In genomic region chr6:49906456-49906855, GRCm38 (mm10) we compare ENCODE assay signal across 30 mouse cellular contexts.
DNase-seq lines count a peak whose midpoint lies in the region; ATAC-seq and TF ChIP-seq lines count a peak whose summit lies in the region.
"Had no signal": no experiment of that assay in that cellular context is flagged by ENCODE, and none has a peak within 500 bp of the region (broad histone marks: within the 10 kb centered on the region; RNA-seq: fewer than 3 reads in every experiment).

No protein-coding gene starts in this region.

- TF ChIP-seq EP300 in heart, postnatal 0 days (IDR thresholded peaks at IDR 0.05; ENCODE audit: low read depth), result no peak
- no peak for TF ChIP-seq EP300 in heart, adult 2 months (IDR thresholded peaks at IDR 0.05; ENCODE audit: insufficient read depth, low read depth, low read length)

- no peak overlapping the region for H3K4me2 ChIP-seq in heart, postnatal 0 days (ENCODE audit: low read depth, low read length)
- H3K4me2 ChIP-seq: embryonic facial prominence, embryonic 12.5 days; embryonic facial prominence, embryonic 15.5 days; heart, embryonic 12.5 days; heart, embryonic 15.5 days; hindbrain, embryonic 13.5 days; intestine, embryonic 15.5 days had no signal

- no peaks in the 10 kb centered on the region; the same call in 1 of the 2 replicates for H3K9me3 ChIP-seq in heart, postnatal 0 days (replicated peaks; ENCODE audit: control insufficient read depth, low read length)
- H3K9me3 ChIP-seq: embryonic facial prominence, embryonic 12.5 days; embryonic facial prominence, embryonic 15.5 days; G1E; heart, embryonic 15.5 days; hindbrain, embryonic 10.5 days; hindbrain, embryonic 13.5 days; intestine, embryonic 15.5 days had no signal

- H3K79me2 ChIP-seq in heart, adult 2 months (replicated peaks; ENCODE audit: control insufficient read depth, insufficient read depth, low read length), result no peaks in the 10 kb centered on the region

- H3K27ac ChIP-seq in heart, postnatal 0 days (ENCODE audit: low read depth), result no peak overlapping the region
- H3K27ac ChIP-seq in heart, adult 2 months, result no peak overlapping the region
- 0 out of 2 replicates have a peak overlapping the region, but pooled peaks have one; percentile 16 for H3K27ac ChIP-seq in kidney, adult 2 months (ENCODE audit: insufficient read depth, low read depth, low read length)
- H3K27ac ChIP-seq: embryonic facial prominence, embryonic 12.5 days; embryonic facial prominence, embryonic 15.5 days; gastrocnemius, adult 2 months; heart, embryonic 15.5 days; hindbrain, embryonic 10.5 days; hindbrain, embryonic 13.5 days; intestine, embryonic 15.5 days had no signal

- H3K4me3 ChIP-seq in heart, postnatal 0 days (ENCODE audit: low read depth, low read length), result no peak overlapping the region
- no peak overlapping the region for H3K4me3 ChIP-seq in heart, adult 2 months
- no peak overlapping the region for H3K4me3 ChIP-seq in kidney, adult 2 months (ENCODE audit: insufficient read depth, low read depth, low read length)
- H3K4me3 ChIP-seq: embryonic facial prominence, embryonic 12.5 days; embryonic facial prominence, embryonic 15.5 days; gastrocnemius, adult 2 months; heart, embryonic 12.5 days; heart, embryonic 15.5 days; hindbrain, embryonic 10.5 days; hindbrain, embryonic 13.5 days; intestine, embryonic 15.5 days had no signal

- H3K27me3 ChIP-seq in heart, postnatal 0 days (ENCODE audit: control insufficient read depth, insufficient read depth, low read length), result no peaks in the 10 kb centered on the region
- no peaks in the 10 kb centered on the region; the same call in 1 of the 2 replicates for H3K27me3 ChIP-seq in heart, adult 2 months (ENCODE audit: control insufficient read depth, insufficient read depth, low read length)
- H3K27me3 ChIP-seq in kidney, adult 2 months (replicated peaks; ENCODE audit: control insufficient read depth, insufficient read depth, low read length), result no peaks in the 10 kb centered on the region
- H3K27me3 ChIP-seq: CH12.LX; embryonic facial prominence, embryonic 12.5 days; heart, embryonic 15.5 days; hindbrain, embryonic 13.5 days; intestine, embryonic 15.5 days; Patski had no signal

- WGBS in heart, postnatal 0 days, result 44% methylated on average over 2 of the region's 2 CpGs
- 51% methylated on average over 2 of the region's 2 CpGs for WGBS in heart, adult 2 months
- 80% methylated on average over 2 of the region's 2 CpGs for WGBS in kidney, adult 2 months

- peak; percentile 49 for ATAC-seq in heart, postnatal 0 days (ENCODE audit: insufficient read depth, low read depth)
- ATAC-seq: forebrain, embryonic 14.5 days; forebrain, postnatal 0 days; hindbrain, embryonic 16.5 days; intestine, embryonic 15.5 days; Patski had no signal

- no peak for TF ChIP-seq CTCF in heart, postnatal 0 days (IDR thresholded peaks at IDR 0.05; ENCODE audit: low read depth)
- no peak for TF ChIP-seq CTCF in heart, adult 2 months (IDR thresholded peaks at IDR 0.05)
- no peak for TF ChIP-seq CTCF in kidney, adult 2 months (conservative IDR thresholded peaks at IDR 0.05; ENCODE audit: insufficient read depth, insufficient read length, low read depth, low read length)

- intact Hi-C loops in heart, adult 2 months (cut with DNase I), result no loop called here

- peak; percentile 8 for DNase-seq in adrenal gland, postnatal 14 days
- DNase-seq in adrenal gland, adult 18-20 months (ENCODE audit: low spot score in 2 of 2), result no peak
- DNase-seq in heart, postnatal 0 days (ENCODE audit: low spot score), result peak; percentile 19
- no peak for DNase-seq in heart, adult 2 months
- no peak for DNase-seq in kidney, adult 2 months
- DNase-seq in kidney, postnatal 4 days, result no peak
- DNase-seq in lung, postnatal 10 days, result peak; percentile 6
- DNase-seq in lung, postnatal 14 days, result no peak
- DNase-seq: adrenal gland, adult 2 months; B cell, adult 2 months; cerebellum, adult 11 months; cerebellum, adult 2 months; cerebellum, adult 9-11 months; cerebellum, postnatal 25 days; forebrain, postnatal 0 days; gastrocnemius, adult 2 months; gastrocnemius, postnatal 14 days; kidney, adult 11 months had no signal

- H3K36me3 ChIP-seq in heart, postnatal 0 days (replicated peaks; ENCODE audit: control insufficient read depth, insufficient read depth, low read length), result no peaks in the 10 kb centered on the region
- no peaks in the 10 kb centered on the region for H3K36me3 ChIP-seq in heart, adult 2 months (ENCODE audit: control insufficient read depth, insufficient read depth, low read length)
- H3K36me3 ChIP-seq in kidney, adult 2 months (ENCODE audit: control insufficient read depth, insufficient read depth, low read length), result no peaks in the 10 kb centered on the region
- H3K36me3 ChIP-seq: embryonic facial prominence, embryonic 12.5 days; embryonic facial prominence, embryonic 15.5 days; G1E; heart, embryonic 12.5 days; heart, embryonic 15.5 days; hindbrain, embryonic 10.5 days; hindbrain, embryonic 13.5 days; intestine, embryonic 15.5 days had no signal

- TF ChIP-seq POLR2A in heart, adult 2 months (IDR thresholded peaks at IDR 0.05; ENCODE audit: insufficient read depth, low read depth, low read length), result no peak
- no peak for TF ChIP-seq POLR2A in kidney, adult 2 months (IDR thresholded peaks at IDR 0.05; ENCODE audit: low read depth, low read length)

- no peak overlapping the region for H3K9ac ChIP-seq in heart, postnatal 0 days (replicated peaks; ENCODE audit: low read depth, low read length)
- no peak overlapping the region for H3K9ac ChIP-seq in heart, adult 2 months (ENCODE audit: low read depth, low read length)
- H3K9ac ChIP-seq: embryonic facial prominence, embryonic 12.5 days; embryonic facial prominence, embryonic 15.5 days; forebrain, postnatal 0 days; heart, embryonic 12.5 days; heart, embryonic 15.5 days; hindbrain, embryonic 13.5 days; intestine, embryonic 15.5 days had no signal

- H3K4me1 ChIP-seq in heart, postnatal 0 days (ENCODE audit: control insufficient read depth, insufficient read depth), result no peaks in the 10 kb centered on the region
- H3K4me1 ChIP-seq in heart, adult 2 months (ENCODE audit: control insufficient read depth, insufficient read depth, low read length), result no peaks in the 10 kb centered on the region
- H3K4me1 ChIP-seq in kidney, adult 2 months (ENCODE audit: control insufficient read depth, insufficient read depth, low read length), result peaks cover 3% of the 10 kb centered on the region; the same call in 1 of the 2 replicates
- H3K4me1 ChIP-seq: embryonic facial prominence, embryonic 15.5 days; heart, embryonic 12.5 days; heart, embryonic 15.5 days; hindbrain, embryonic 10.5 days; hindbrain, embryonic 13.5 days; intestine, embryonic 15.5 days had no signal

Comparison
In these comparisons a context has a peak if more than half of its experiments do, and no peak if none do; other contexts are left out.
1. DNase-seq: peak in adrenal gland, postnatal 14 days (single experiment), heart, postnatal 0 days (single experiment) and lung, postnatal 10 days (single experiment); none in adrenal gland, adult 18-20 months (0 of 2), heart, adult 2 months (0 of 2), kidney, adult 2 months (single experiment), kidney, postnatal 4 days (0 of 2) and lung, postnatal 14 days (single experiment).